Mouse (Mus musculus) gonadal fat pad, adult 2 months (tissue): Measurements from ENCODE around the gene Myg1. TPM values are rescaled to one million over a fixed set of nuclear protein-coding genes. Genes with fewer than 3 reads are reported as not detected.

ENCODE experiments used
- DNase-seq: peaks from one replicate; pipeline ENCODE4 v3.0.0-alpha.2; 2012; ENCODE audit warnings: low read depth
- polyA plus RNA-seq: library from polyadenylated mRNA; depleted of rRNA; stranded (reverse); fragments of >200 nt; gene quantifications from 2 replicates; pipeline ENCODE4 v1.2.3, GENCODE M21; 2012; rRNA removed

Myg1 gene
- polyA plus RNA-seq, 1 experiment, result 56.4 TPM

DNA sequence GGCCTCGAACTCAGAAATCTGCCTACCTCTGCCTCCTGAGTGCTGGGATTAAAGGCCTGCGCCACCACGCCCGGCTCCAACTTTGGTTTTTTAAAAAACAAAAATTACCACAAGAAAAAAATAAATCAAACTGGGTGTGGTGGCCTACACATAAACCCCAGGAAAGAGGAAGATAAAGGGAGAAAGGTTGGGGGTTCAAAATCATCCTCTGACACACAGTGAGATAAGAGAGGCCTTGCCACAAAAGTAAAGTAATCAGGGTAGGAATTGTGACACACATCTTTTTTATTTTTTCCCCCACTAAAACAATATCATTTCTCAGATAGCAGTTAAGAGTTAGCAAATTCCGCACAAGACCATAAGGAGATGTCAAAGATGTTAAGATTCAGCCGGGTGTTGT is 52.2 kb downstream of the Myg1 start:
- DNase-seq, result no peak

DNA sequence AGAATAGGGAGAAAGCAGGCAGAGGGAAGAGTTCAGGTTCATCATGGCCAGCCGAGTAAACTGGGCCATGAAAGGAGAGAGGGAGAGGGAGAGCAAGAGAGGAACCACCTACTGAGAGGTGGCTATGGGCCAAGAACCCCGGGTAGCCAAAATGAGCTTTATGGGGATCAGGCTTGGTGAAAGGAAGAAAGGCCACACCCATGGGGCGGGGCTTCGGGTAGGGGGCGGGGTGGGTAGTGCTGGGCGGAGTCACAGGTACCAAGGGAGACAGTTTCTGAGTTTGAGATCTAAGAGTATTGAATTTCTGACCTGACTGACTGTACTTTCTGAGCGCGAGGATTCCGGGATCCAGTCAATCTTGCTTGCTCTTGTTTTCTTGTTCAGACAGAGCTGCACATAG is 55.1 kb downstream of the Myg1 start:
- no peak for DNase-seq

Other genes with a start within 250 kb of the Myg1 start
- gene Tns2, start 231.3 kb upstream of the Myg1 start, polyA plus RNA-seq, result 92.6 and 151 TPM in 2 replicates
- gene Spryd3, start 195.5 kb upstream of the Myg1 start, polyA plus RNA-seq, result 60.3 and 67.4 TPM in 2 replicates
- 136 and 152 TPM in 2 replicates for gene Igfbp6, start 187.3 kb upstream of the Myg1 start, polyA plus RNA-seq
- 0.69 and 1.1 TPM in 2 replicates for gene Soat2, start 181.2 kb upstream of the Myg1 start, polyA plus RNA-seq
- gene Zfp740, start 128.5 kb upstream of the Myg1 start, polyA plus RNA-seq, result 42.2 and 42.7 TPM in 2 replicates
- 237 and 241 TPM in 2 replicates for gene Csad, start 127.0 kb upstream of the Myg1 start, polyA plus RNA-seq
- gene Itgb7, start 99.8 kb upstream of the Myg1 start, polyA plus RNA-seq, result 4.6 and 5.6 TPM in 2 replicates
- gene Rarg, start 74.2 kb upstream of the Myg1 start, polyA plus RNA-seq, result 35.1 and 37.8 TPM in 2 replicates
- gene Gm9918, start 61.1 kb upstream of the Myg1 start, polyA plus RNA-seq, result 0.25 and 0.27 TPM in 2 replicates
- gene Mfsd5, start 52.3 kb upstream of the Myg1 start, polyA plus RNA-seq, result 66.9 and 89.6 TPM in 2 replicates
- gene Espl1, start 35.4 kb upstream of the Myg1 start, polyA plus RNA-seq, result 2.9 and 7.1 TPM in 2 replicates
- gene Pfdn5, start 5.6 kb upstream of the Myg1 start, polyA plus RNA-seq, result 179 and 237 TPM in 2 replicates
- gene Aaas, start 19.1 kb downstream of the Myg1 start, polyA plus RNA-seq, result 21.5 and 27.0 TPM in 2 replicates
- gene Sp7, start 35.5 kb downstream of the Myg1 start, polyA plus RNA-seq, result 0.12 and 0.18 TPM in 2 replicates
- gene Sp1, start 74.4 kb downstream of the Myg1 start, polyA plus RNA-seq, result 17.5 and 19.9 TPM in 2 replicates
- 5.5 and 7.0 TPM in 2 replicates for gene Amhr2, start 113.7 kb downstream of the Myg1 start, polyA plus RNA-seq
- gene Prr13, start 127.3 kb downstream of the Myg1 start, polyA plus RNA-seq, result 121 and 141 TPM in 2 replicates
- 357 and 485 TPM in 2 replicates for gene Pcbp2, start 138.8 kb downstream of the Myg1 start, polyA plus RNA-seq
- not detected in 2 replicates for gene Gm10337, start 172.0 kb downstream of the Myg1 start, polyA plus RNA-seq
- 15.0 and 15.6 TPM in 2 replicates for gene Map3k12, start 185.4 kb downstream of the Myg1 start, polyA plus RNA-seq
- 49.3 and 66.4 TPM in 2 replicates for gene Tarbp2, start 186.5 kb downstream of the Myg1 start, polyA plus RNA-seq
- gene Npff, start 193.2 kb downstream of the Myg1 start, polyA plus RNA-seq, result 4.8 and 5.8 TPM in 2 replicates